Mouse (Mus musculus) kidney, embryonic 16.5 days (tissue): ENCODE measurements around the gene Rimklb. TPM values are rescaled to one million over a fixed set of nuclear protein-coding genes. Genes with fewer than 3 reads are reported as not detected.
A peak's percentile ranks its signal among the peaks of the same experiment; 100 is the strongest.
"Not testable (repeated sequence)": the region's sequence is repeated elsewhere in the genome, so short reads cannot be mapped to it uniquely, and the experiment has no call there.

Source experiments
- ATAC-seq: fragments of 200-750 bp; cut with Nextera tagmentation; 2 replicates; pipeline ENCODE4 v1.8.0; 2017; ENCODE audit warnings: moderate TSS enrichment; ENCODE audit not compliant: low FRiP score, low TSS enrichment
- H3K27ac ChIP-seq: fragments of 300-500 bp; sonication (generic); 2 replicates; pipeline ENCODE4 v1.5.1; 2014; ENCODE audit warnings: low read length
- H3K27me3 ChIP-seq: fragments of 300-500 bp; sonication (generic); 2 replicates; pipeline ENCODE4 v1.6.1; 2014; ENCODE audit warnings: low read length, control low read depth, mixed read lengths; ENCODE audit not compliant: insufficient read depth
- H3K36me3 ChIP-seq: fragments of 300-500 bp; sonication (generic); 2 replicates; pipeline ENCODE4 v1.6.1; 2014; ENCODE audit warnings: low read length, control low read depth, mixed read lengths; ENCODE audit not compliant: insufficient read depth
- H3K4me1 ChIP-seq: fragments of 300-500 bp; sonication (generic); 2 replicates; pipeline ENCODE4 v1.6.1; 2014; ENCODE audit warnings: low read length, control low read depth, mixed read lengths; ENCODE audit not compliant: insufficient read depth
- H3K4me2 ChIP-seq: fragments of 300-500 bp; sonication (generic); replicated peaks from 2 replicates; pipeline ENCODE4 v1.6.1; 2014; ENCODE audit warnings: low read depth, low read length
- H3K4me3 ChIP-seq: fragments of 300-500 bp; sonication (generic); 2 replicates; pipeline ENCODE4 v1.5.1; 2014; ENCODE audit warnings: mild to moderate bottlenecking, low read length
- H3K9ac ChIP-seq: fragments of 300-500 bp; sonication (generic); replicated peaks from 2 replicates; pipeline ENCODE4 v1.6.1; 2014; ENCODE audit warnings: low read length
- H3K9me3 ChIP-seq: fragments of 300-500 bp; sonication (generic); 2 replicates; pipeline ENCODE4 v1.6.1; 2016; ENCODE audit warnings: low read length, control low read depth
- WGBS: fragments of 180-500 bp; shearing (Covaris S2); extraction: QIAGEN DNeasy Blood & Tissue Kit; methylation state at CpG from one replicate; pipeline ENCODE4 v1.1.7; 2014; 5-methylcytosine and 5-hydroxymethylcytosine counted together
- polyA plus RNA-seq: library from polyadenylated mRNA; unstranded; fragments of >200 nt; fragmentation: Nextera tagmentation; extraction: Ambion mirVana; gene quantifications from 2 replicates; pipeline ENCODE4 v1.2.1, GENCODE M21; 2015

The Rimklb gene
- polyA plus RNA-seq, 1 experiment from 2014 or later = 13.8 TPM

DNA sequence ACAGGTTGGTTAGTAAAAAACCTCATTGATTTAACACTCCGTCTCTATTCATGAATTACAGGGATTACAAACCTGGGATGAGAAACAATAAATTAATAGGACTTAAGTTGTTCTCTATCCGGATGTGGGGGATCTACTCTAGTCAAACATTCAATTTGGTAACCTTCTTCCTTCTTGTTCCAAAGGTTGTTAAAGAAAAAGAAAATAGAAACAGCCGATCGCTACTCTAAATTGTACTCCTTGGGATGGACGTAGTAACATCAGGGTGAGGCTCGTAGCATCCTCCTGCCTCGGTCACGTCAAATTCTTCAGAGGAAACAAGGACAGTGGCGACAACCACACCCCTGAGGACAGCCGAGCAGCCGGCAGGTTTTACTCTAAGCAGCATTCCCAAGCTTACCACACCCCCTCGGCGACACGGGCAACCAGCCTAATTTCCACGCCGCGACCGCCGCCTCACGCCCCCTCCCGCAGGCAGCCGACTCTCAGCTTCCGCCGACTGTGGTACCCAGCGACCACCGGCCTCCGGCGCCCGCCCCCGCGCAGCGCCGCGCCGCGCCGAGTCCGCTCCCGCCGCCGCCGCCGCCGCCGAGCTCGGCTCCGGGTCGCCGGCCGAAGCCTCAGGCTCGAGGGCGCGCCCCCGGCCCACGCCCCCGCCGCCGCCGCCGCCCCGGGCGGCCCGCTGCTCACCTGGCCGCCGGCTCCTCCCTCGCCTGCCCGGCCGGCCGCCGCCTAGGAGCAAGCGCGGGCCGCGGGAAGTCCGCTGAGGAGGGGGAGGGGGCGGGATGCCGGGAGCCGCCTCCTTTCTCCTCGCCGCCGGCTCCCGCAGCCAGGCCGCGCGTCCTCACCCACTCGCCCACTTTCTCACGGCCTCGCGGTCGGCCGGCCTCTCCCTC lies 12.9 kb downstream of the Rimklb start:
- Histone ChIP-seq H3K4me1 (0 out of 2 replicates have a peak, but pooled peaks cover 3% of the 10 kb centered on the region), H3K27me3 (peaks cover 5% of the 10 kb centered on the region; the same call in 1 of the 2 replicates), H3K9ac (peak overlapping the region; percentile 79), H3K36me3 (no peaks in the 10 kb centered on the region), H3K4me3 (peak overlapping the region; percentile 74), H3K9me3 (no peaks in the 10 kb centered on the region), H3K4me2 (peak overlapping the region; percentile 85), H3K27ac (peak overlapping the region; percentile 50; the same call in 1 of the 2 replicates)
- ATAC-seq = peak; percentile 84
- 2% methylated on average over 54 of the region's 91 CpGs for WGBS

DNA sequence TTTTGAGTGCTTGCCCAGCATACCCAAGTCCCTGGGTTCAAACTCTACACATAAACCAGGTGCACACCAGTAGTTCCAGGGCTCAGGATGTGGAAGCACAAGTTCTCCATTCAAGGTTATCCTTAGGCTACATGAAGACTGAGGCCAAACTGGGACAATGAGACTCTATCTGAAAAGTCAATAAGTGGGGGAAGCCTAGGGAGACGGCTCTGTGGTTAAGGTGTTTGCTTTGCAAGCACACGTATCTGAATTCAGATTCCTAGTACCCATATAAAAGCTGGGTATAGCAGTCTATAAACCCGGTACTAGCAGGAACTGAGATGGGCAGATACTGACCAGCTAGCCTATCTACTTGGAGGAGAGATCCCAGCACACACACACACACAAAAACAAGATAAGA lies 20.5 kb downstream of the Rimklb start:
- no peak overlapping the region for H3K4me3 ChIP-seq
- ATAC-seq = no peak
- H3K4me1 ChIP-seq = 0 out of 2 replicates have a peak, but pooled peaks cover 3% of the 10 kb centered on the region
- no peak overlapping the region for H3K9ac ChIP-seq
- WGBS = 81% methylated on average over 3 of the region's 3 CpGs
- H3K36me3 ChIP-seq = no peaks in the 10 kb centered on the region
- H3K27me3 ChIP-seq = no peaks in the 10 kb centered on the region
- H3K27ac ChIP-seq = no peak overlapping the region
- no peak overlapping the region for H3K4me2 ChIP-seq
- no peaks in the 10 kb centered on the region for H3K9me3 ChIP-seq

DNA sequence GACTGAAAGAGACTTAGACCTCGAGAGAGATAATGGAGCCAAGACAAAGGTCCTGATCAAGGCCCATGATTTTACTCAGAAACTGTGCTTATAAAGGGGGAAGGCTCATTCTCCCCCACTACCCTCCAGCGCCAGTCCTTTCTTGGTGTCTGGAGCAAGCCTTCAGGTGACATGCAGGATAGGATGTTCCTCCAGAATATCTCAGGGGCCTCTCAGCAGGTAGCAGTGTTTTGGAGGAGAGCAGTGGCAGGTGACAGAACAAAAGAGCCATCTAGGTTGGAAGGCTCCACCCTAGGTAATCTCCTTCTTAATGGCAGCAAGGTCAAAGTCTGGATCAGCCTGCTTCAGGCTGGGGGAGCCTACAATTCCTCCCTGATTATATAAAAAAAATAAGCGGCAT lies 27.1 kb downstream of the Rimklb start:
- H3K9ac ChIP-seq, H3K4me1 ChIP-seq, H3K27me3 ChIP-seq, H3K4me3 ChIP-seq, H3K9me3 ChIP-seq, ATAC-seq, H3K27ac ChIP-seq, H3K4me2 ChIP-seq: not testable (repeated sequence)
- 85% methylated on average over 3 of the region's 3 CpGs for WGBS
- H3K36me3 ChIP-seq = peaks cover 20% of the 10 kb centered on the region; the same call in 1 of the 2 replicates

DNA sequence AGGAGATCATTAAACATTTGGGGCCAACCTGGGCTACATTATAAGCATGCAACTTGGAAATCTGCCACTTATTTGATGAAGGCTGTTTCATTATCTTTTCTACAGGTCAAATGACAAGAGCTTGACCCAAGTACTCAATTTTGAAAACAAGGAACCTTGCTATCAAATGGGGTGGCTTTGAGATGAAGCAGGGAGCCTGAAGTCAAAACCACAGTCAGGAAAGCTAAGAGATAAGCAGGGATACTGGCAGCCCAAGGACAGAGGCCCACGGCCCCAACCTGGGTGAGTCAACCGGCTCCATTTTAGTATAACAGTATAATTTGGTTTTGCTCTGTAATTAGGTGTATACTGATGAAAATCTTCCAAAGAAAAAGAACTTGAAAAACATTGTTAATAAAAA lies 28.3 kb downstream of the Rimklb start:
- no peak for ATAC-seq
- Histone ChIP-seq H3K36me3 (peaks cover 20% of the 10 kb centered on the region; the same call in 1 of the 2 replicates), H3K9me3 (no peaks in the 10 kb centered on the region), H3K27me3 (no peaks in the 10 kb centered on the region), H3K4me1 (no peaks in the 10 kb centered on the region), H3K4me3 (no peak overlapping the region), H3K9ac (no peak overlapping the region), H3K27ac (no peak overlapping the region), H3K4me2 (no peak overlapping the region)
- WGBS = 93% methylated on average over 2 of the region's 2 CpGs

DNA sequence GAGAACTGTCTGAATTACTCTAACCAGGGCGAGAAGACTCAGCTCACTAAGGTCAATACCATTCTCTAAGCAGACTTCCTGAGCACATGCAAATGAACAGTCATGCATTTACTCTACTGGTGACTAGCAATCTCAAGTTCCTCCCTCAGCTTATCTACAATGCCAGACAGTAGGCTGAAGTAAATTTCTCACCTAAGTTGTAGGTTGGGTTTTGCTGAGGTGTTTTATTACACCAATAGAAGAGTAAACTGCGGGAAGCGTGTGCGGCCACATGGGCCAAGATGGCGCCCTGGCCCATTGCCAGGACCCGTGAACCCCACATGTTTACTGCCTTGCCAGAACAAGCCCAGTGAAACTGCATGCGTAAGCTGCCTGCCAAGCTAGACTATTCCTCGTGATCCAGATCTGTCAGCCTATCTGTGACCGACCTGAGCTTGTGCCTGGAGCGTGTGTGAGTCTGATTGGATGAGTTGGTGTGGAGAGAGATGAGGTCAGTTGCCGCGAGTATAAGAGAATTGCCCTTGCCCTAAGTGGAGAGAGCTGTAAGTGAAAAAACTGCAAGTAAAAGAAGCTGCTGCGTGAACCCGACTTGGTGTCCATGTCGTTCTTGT lies 29.4 kb downstream of the Rimklb start:
- Histone ChIP-seq H3K27me3 (no peaks in the 10 kb centered on the region), H3K9ac (no peak overlapping the region), H3K4me3 (no peak overlapping the region), H3K36me3 (peaks cover 20% of the 10 kb centered on the region; the same call in 1 of the 2 replicates), H3K9me3 (no peaks in the 10 kb centered on the region), H3K4me1 (no peaks in the 10 kb centered on the region), H3K27ac (no peak overlapping the region), H3K4me2 (no peak overlapping the region)
- ATAC-seq = no peak
- 91% methylated on average over 15 of the region's 15 CpGs for WGBS

DNA sequence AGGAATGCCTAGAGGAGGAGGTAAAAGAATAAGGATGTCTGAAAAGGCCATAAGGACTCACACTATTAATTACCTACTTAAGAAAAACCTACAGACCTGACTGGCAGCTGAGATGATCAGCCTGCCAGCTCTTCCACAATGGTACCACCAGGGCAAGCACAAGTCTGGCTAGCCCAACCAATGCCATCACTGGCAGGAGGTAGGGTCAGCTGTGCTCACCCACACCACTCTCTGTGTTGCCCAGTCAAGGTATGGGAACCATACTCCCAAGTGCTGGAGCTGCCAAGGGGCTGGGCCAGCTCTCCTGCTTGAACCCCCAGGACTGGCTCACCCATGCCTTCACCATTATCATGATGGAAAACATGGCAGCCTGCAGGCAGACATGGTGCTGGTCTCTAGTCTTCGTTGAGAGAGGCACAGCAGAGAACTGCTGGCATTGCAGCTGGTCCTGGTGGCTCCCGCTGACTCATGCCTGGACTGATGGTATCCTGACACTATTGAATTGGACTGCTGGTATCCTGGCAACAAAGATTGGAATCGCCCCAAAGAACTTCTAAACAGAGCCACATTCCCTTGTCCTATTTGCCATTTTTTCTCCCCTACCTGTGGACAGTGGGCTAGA lies 32.4 kb downstream of the Rimklb start:
- no peaks in the 10 kb centered on the region for H3K4me1 ChIP-seq
- ATAC-seq = no peak
- no peak overlapping the region for H3K4me3 ChIP-seq
- no peak overlapping the region for H3K27ac ChIP-seq
- H3K9ac ChIP-seq = no peak overlapping the region
- H3K4me2 ChIP-seq = no peak overlapping the region
- H3K27me3 ChIP-seq = no peaks in the 10 kb centered on the region
- WGBS = 90% methylated on average over 3 of the region's 3 CpGs
- H3K36me3 ChIP-seq = peaks cover 31% of the 10 kb centered on the region
- no peaks in the 10 kb centered on the region for H3K9me3 ChIP-seq

DNA sequence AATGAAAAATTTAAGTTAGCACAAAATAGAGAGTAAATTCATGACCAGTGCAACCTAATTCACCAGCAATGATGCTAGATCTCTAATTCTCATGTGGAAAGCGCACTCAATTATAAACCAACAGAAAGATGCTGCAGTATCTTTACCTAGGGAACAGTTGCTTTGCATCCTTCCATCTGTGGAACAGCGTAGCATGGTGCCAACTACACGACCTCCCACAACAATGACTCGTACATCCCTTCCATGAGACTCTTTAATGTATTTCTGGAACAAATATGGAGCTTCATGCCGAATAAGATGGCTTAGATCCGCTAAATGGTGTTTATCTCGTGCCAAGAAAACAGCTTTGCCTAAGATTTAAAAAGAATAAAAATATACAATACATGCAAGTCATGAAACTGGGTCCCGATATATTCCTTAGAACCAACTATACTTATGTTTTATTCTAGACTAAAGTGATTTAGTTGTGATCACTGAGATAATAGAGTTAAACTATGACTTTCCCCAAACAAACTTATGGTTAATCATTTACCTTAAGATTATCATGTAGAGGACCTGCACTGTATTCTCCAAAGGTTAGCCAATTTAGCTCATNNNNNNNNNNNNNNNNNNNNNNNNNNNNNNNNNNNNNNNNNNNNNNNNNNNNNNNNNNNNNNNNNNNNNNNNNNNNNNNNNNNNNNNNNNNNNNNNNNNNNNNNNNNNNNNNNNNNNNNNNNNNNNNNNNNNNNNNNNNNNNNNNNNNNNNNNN lies 39.4 kb downstream of the Rimklb start:
- Histone ChIP-seq H3K9ac (no peak overlapping the region), H3K4me2 (no peak overlapping the region), H3K4me1 (no peaks in the 10 kb centered on the region), H3K27ac (no peak overlapping the region), H3K36me3 (peaks cover 30% of the 10 kb centered on the region), H3K4me3 (no peak overlapping the region), H3K27me3 (no peaks in the 10 kb centered on the region), H3K9me3 (no peaks in the 10 kb centered on the region)
- ATAC-seq = no peak
- WGBS = 91% methylated on average over 8 of the region's 8 CpGs

DNA sequence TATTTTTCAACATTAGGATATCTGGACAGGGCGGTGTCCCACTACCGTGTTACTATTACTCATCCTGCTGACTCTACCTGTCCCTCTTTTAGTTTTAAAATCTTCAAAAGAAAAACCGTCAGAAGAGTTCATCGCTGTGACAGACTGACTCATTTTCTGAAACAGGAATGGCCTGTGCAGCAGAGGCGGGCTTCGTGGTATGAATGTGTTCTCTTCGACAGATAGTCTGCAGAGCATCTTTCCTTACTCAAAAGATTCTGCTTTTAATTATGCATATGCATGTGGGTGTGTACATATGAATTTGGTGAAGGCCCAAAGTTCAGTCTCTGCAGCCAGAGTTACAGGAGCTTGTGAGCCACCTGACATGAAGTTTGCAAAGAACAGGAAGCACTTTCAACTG lies 50.7 kb downstream of the Rimklb start:
- Histone ChIP-seq H3K9me3 (no peaks in the 10 kb centered on the region), H3K4me3 (no peak overlapping the region), H3K27me3 (no peaks in the 10 kb centered on the region), H3K4me1 (no peaks in the 10 kb centered on the region), H3K4me2 (no peak overlapping the region), H3K36me3 (0 out of 2 replicates have a peak, but pooled peaks cover 4% of the 10 kb centered on the region), H3K27ac (no peak overlapping the region), H3K9ac (no peak overlapping the region)
- ATAC-seq = no peak
- 93% methylated on average over 7 of the region's 7 CpGs for WGBS

DNA sequence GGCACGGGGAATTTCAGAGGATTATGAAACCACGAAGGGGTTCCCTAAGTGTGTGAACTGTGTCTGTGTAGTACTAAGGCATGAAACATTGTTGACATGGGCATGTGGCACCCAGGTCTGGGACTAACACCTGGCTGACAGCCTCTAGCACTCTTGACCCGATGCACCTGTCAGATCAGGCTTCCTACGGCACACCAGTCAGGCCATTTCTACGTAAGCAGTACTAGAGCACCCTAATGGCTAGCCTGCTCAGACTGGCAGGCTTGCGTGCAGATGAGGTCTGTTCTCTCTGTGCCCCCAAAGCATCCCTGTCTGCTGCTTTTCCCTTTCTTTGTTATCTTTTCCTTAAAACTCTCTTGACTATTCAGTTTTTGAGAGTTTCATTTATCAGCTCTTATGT lies 53.3 kb downstream of the Rimklb start:
- no peak overlapping the region for H3K4me3 ChIP-seq
- H3K4me1 ChIP-seq = no peaks in the 10 kb centered on the region
- H3K4me2 ChIP-seq = no peak overlapping the region
- no peaks in the 10 kb centered on the region for H3K27me3 ChIP-seq
- WGBS = 83% methylated on average over 6 of the region's 6 CpGs
- no peak overlapping the region for H3K27ac ChIP-seq
- H3K9me3 ChIP-seq = no peaks in the 10 kb centered on the region
- ATAC-seq = no peak
- H3K9ac ChIP-seq = no peak overlapping the region
- H3K36me3 ChIP-seq = 0 out of 2 replicates have a peak, but pooled peaks cover 4% of the 10 kb centered on the region
